Mouse (Mus musculus): ENCODE results near the gene Slbp. TPM values are rescaled to one million over a fixed set of nuclear protein-coding genes. Genes with fewer than 3 reads are reported as not detected.

Slbp gene
- polyA plus RNA-seq, 1 experiment from 2014 or later: 255 TPM

DNA sequence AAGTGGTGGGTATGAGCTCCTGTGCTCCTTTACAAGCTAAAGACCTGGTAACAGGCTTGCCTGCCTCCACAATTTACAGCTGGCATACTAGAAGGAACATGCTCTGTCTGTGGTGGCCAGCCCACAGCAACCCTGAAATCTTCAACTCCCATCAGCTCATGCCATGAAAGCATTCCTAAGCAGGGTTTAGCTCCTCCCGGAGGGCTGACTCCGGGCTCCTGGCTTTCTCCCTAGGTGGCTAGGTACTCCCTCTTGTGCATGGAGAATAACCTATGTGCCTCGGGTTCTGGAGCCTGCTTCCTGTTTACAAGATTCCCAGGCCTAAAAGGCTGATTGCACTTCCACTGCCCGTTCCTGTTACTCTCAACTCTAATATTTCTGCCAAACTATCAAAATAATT lies 13.5 kb downstream of the Slbp start:
- peaks cover 90% of the 10 kb centered on the region for H3K36me3 ChIP-seq
- H3K4me3 ChIP-seq: no peak overlapping the region
- H3K27ac ChIP-seq: no peak overlapping the region
- no peaks in the 10 kb centered on the region for H3K27me3 ChIP-seq (ENCODE audit: insufficient read depth, poor library complexity, severe bottlenecking)
- no peaks in the 10 kb centered on the region for H3K4me1 ChIP-seq (replicated peaks)
- H3K9me3 ChIP-seq: no peaks in the 10 kb centered on the region
- DNase-seq (ENCODE audit: low spot score): no peak
- 78% methylated on average over 4 of the region's 4 CpGs for WGBS

DNA sequence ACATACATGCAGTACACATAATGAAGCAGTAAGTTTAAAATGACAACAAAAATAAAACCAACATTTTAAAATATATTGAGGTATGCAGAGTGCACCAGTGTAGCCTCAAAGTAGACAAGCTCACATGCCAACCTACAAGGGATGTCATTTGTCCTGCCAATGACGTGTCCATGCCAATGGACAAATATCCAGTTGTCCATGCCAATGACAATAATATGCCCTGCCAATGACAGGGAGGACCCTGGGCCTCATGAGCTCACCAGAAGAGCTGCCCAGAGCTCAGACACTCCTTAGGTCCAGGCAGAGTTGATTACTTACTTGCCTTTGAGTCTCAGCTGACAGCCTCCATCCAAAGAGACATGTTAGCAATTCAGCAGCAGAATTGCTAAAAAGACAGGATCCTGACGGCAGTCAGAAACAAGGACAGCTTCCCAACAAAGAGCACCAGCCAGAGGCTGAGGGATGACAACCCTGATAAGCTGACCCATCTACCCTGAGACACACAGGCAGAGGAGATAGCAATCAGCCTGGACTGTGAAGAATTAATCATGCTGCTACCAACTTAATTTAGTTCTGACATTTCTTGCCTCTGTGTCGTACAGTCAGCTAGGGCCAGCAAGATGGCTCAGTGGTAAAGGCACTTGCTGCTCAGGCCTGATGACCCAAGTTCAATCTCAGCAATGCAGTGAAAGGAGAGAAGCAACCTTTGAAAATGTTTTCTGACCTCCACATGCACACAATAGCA lies 14.6 kb downstream of the Slbp start:
- 88% methylated on average over 3 of the region's 3 CpGs for WGBS
- peaks cover 80% of the 10 kb centered on the region for H3K36me3 ChIP-seq
- H3K4me1 ChIP-seq (replicated peaks): no peaks in the 10 kb centered on the region
- no peak for DNase-seq (ENCODE audit: low spot score)
- H3K9me3 ChIP-seq: no peaks in the 10 kb centered on the region
- H3K27me3 ChIP-seq (ENCODE audit: insufficient read depth, poor library complexity, severe bottlenecking): no peaks in the 10 kb centered on the region
- no peak overlapping the region for H3K27ac ChIP-seq
- no peak overlapping the region for H3K4me3 ChIP-seq

DNA sequence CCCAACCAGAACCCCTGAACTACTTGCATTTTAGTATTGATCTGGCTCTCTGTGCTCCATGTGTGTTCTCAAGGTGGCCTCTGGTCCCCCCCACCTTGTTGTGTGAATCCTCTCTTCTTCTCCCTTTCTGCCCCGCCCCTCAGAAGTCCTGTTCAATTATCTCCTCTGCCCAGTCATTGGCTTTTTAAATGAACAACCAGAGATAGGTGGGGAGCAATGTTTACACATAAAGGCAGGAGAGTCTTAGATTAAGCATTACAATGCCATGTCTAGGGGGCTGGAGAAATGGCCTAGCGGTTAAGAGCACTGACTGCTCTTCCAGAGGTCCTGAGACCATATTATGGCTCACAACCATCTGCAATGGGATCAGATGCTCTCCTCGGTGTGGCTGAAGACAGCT lies 17.0 kb downstream of the Slbp start:
- no peak overlapping the region for H3K27ac ChIP-seq
- no peaks in the 10 kb centered on the region for H3K27me3 ChIP-seq (ENCODE audit: insufficient read depth, poor library complexity, severe bottlenecking)
- DNase-seq (ENCODE audit: low spot score): no peak
- H3K9me3 ChIP-seq: no peaks in the 10 kb centered on the region
- peaks cover 5% of the 10 kb centered on the region for H3K4me1 ChIP-seq (replicated peaks)
- no peak overlapping the region for H3K4me3 ChIP-seq
- H3K36me3 ChIP-seq: peaks cover 56% of the 10 kb centered on the region
- 91% methylated on average over 3 of the region's 3 CpGs for WGBS

DNA sequence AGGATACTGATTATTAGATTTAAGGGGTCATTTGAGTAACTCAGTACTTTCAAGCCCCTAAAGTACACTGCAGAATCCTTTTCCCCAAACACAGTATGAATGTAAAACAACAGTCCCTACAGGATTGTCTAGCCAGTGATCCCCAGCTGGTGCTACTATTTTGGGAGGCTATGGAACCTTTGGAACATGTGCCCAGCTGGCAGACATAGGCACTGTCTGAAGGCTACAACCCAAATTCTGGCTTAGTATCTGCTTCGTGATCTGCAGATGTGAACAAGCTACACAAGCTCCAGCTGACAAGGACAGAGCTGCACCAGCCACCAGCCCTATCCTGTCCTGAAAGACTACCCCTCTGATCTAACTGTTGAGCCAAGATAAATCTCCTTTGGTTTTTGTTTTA lies 19.8 kb downstream of the Slbp start:
- WGBS: 92% methylated on average over 1 of the region's 1 CpGs

DNA sequence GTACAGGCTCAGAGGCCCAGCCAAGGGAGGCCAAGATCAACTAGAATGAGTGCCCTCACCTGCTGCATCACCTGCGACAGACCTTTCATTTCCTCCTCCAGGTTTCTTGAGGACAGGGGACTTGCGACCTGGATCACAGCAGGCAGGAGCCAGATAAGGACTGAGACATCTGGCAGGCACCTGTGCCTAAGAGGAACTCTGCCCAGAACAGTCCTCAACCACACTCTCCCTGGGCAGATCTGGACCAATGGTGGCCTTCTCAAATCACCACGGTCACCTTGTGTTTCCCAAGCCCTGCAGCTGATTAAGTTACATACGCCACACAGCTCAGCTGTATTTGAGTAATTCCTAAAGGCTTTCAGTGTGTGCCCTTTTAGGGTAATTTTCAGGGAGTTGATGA lies 21.8 kb downstream of the Slbp start:
- Histone ChIP-seq H3K9me3 (no peaks in the 10 kb centered on the region), H3K4me1 (replicated peaks) (peaks cover 29% of the 10 kb centered on the region), H3K4me3 (peak overlapping the region; percentile 89), H3K27me3 (ENCODE audit: insufficient read depth, poor library complexity, severe bottlenecking) (no peaks in the 10 kb centered on the region), H3K27ac (no peak overlapping the region), H3K36me3 (peaks cover 13% of the 10 kb centered on the region)
- no peak for DNase-seq (ENCODE audit: low spot score)
- WGBS: 72% methylated on average over 4 of the region's 4 CpGs

More for the DNA sequence above, 19.8 kb downstream of the Slbp start:
- DNase-seq (ENCODE audit: low spot score): no peak
- H3K27me3 ChIP-seq (ENCODE audit: insufficient read depth, poor library complexity, severe bottlenecking): no peaks in the 10 kb centered on the region
- H3K36me3 ChIP-seq: peaks cover 32% of the 10 kb centered on the region
- H3K9me3 ChIP-seq: no peaks in the 10 kb centered on the region
- H3K4me3 ChIP-seq: no peak overlapping the region
- peaks cover 27% of the 10 kb centered on the region for H3K4me1 ChIP-seq (replicated peaks)
- H3K27ac ChIP-seq: no peak overlapping the region

DNA sequence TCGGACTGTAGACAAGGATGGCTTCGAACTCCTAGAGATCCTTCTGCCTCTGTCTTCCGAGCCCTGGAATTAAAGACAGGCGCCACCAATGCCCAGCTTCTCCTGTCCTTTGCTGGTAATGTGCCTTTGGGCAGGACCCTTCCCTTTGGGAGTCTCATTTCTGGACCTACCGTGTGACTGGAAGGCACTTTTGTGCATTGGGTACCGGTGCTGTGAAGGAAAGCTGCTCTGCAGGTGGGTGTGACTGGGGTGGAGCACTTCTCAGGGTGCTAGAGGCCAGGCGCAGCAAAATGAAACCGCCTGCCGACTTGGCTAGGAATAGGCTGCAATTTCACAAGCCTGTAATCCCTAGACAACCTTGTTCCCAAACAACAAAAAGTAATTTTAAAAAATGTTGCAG lies 22.3 kb downstream of the Slbp start:
- Histone ChIP-seq H3K4me3 (peak overlapping the region; percentile 89), H3K4me1 (replicated peaks) (peaks cover 29% of the 10 kb centered on the region), H3K27me3 (ENCODE audit: insufficient read depth, poor library complexity, severe bottlenecking) (no peaks in the 10 kb centered on the region), H3K36me3 (peaks cover 7% of the 10 kb centered on the region), H3K9me3 (no peaks in the 10 kb centered on the region), H3K27ac (peak overlapping the region; percentile 94)
- WGBS: 6% methylated on average over 9 of the region's 9 CpGs
- DNase-seq (ENCODE audit: low spot score): no peak

DNA sequence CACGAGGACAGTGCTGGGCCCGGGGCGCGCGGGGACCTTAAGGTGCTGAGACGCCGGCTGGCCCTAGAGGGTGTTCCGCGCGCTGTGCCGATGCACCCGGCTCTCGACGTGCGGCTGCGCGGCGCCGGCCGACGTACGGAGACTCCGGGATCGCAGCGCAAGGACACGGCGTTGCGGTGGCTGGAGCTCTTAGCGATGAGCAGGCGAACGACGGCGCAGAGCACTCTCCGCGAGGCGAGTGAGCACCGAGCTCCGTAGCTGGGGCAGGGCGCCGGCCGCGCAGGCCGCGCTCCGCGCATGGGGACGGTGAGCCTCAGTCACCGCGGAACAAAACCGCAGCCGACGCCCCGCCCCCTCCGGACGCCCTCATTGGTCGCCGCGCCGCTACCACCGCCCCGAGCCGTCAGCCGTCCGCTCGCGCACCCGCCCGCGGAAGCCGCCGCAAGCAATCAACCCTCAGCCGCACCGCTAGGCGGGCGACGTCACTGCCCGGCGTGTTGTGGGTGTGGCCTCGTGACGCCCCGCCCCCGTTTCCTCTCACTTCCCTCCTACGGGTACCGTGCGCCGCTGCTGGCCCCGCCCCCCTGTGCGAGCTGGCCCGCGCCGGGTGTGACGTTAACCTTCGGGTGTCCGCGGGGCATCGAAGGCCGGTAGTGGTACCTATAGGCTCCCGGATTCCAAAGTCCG lies 22.9 kb downstream of the Slbp start, which contains the start of the genes Fam53a and Gm9903:
Fam53a (minus strand) TSS at position 335 of the 687 bp plus-strand sequence.
Gm9903 (plus strand) TSS at position 625 of the 687 bp plus-strand sequence.
- H3K27ac ChIP-seq: peak within 1 kb of the TSS; percentile 94
- H3K9me3 ChIP-seq: no peaks in the 10 kb centered on the region
- H3K27me3 ChIP-seq (ENCODE audit: insufficient read depth, poor library complexity, severe bottlenecking): no peaks in the 10 kb centered on the region
- DNase-seq (ENCODE audit: low spot score): peak; percentile 100
- peaks cover 29% of the 10 kb centered on the region for H3K4me1 ChIP-seq (replicated peaks)
- H3K4me3 ChIP-seq: peak within 1 kb of the TSS; percentile 89
- WGBS: under 1% methylated on average over 99 of the region's 99 CpGs
- H3K36me3 ChIP-seq: peaks cover 1% of the 10 kb centered on the region

DNA sequence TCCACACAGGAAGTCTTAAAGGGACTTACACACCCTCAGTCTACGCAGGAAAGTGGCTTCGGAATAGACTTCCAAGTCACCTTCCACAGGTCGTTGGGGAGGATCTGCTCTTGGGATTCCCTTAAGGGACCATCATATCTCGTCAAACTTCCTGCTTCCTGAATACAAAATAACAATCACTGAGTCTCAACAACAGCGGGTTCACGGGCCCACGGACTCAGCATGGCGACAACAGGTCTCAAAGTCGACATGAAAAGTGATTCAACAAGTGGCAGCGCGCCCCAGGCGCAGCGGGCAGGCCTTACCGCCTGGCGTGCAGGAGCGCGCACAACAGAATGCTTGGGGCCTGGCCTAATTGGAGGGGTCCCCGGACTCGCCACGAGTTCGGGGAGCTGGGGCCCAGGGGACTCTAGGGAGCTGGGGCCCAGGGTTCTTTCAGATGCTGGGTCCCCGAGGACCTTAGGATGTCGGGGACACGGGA lies 23.5 kb downstream of the Slbp start:
- peak overlapping the region; percentile 94 for H3K27ac ChIP-seq
- H3K36me3 ChIP-seq: no peaks in the 10 kb centered on the region
- peak; percentile 66 for DNase-seq (ENCODE audit: low spot score)
- no peaks in the 10 kb centered on the region for H3K27me3 ChIP-seq (ENCODE audit: insufficient read depth, poor library complexity, severe bottlenecking)
- H3K4me1 ChIP-seq (replicated peaks): peaks cover 29% of the 10 kb centered on the region
- H3K9me3 ChIP-seq: no peaks in the 10 kb centered on the region
- peak overlapping the region; percentile 89 for H3K4me3 ChIP-seq
- WGBS: under 1% methylated on average over 24 of the region's 24 CpGs

DNA sequence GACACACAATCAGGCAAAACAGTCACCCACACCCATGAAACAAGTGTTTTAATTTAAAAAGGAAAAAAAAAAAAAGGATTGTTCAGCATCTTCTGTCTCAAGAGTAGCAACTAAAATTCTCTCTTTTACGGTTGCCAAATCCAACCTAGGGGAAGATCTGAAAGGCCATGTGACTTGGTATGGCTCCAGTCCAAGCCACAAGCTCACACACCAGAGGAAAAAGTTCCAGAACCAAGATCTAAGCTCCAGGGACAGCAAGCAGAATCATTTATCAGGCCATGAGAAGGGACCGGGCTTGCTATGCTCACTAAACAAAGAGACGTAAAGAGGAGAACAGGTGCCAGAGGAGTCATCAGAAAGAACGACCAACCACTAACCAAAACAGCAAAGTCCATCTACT lies 24.4 kb downstream of the Slbp start:
- 68% methylated on average over 4 of the region's 4 CpGs for WGBS
- H3K4me3 ChIP-seq: peak overlapping the region; percentile 89
- no peak for DNase-seq (ENCODE audit: low spot score)
- no peaks in the 10 kb centered on the region for H3K27me3 ChIP-seq (ENCODE audit: insufficient read depth, poor library complexity, severe bottlenecking)
- H3K4me1 ChIP-seq (replicated peaks): peaks cover 34% of the 10 kb centered on the region
- no peak overlapping the region for H3K27ac ChIP-seq
- H3K9me3 ChIP-seq: no peaks in the 10 kb centered on the region
- H3K36me3 ChIP-seq: peaks cover 6% of the 10 kb centered on the region; the same call in 1 of the 2 replicates

DNA sequence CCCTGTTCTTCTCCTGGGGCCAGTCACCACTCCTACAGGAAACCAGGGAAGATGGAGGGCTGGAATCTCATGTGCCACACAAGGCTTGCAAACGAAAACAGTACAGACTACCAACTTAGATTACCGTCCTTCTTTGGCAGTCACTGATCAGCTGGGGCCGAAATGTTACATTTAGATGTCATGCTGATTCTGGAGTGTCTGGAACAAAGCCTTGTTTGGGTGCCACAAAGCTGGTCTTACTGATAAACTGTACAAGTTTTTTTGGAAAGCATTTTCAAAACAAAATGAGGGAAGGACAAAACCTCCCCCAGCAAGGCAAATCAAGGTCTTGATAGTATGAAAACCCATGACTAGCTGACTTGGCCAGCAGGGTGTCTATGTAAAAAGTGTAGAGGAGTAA lies 28.6 kb downstream of the Slbp start:
- Histone ChIP-seq H3K4me3 (no peak overlapping the region), H3K9me3 (no peaks in the 10 kb centered on the region), H3K27me3 (ENCODE audit: insufficient read depth, poor library complexity, severe bottlenecking) (no peaks in the 10 kb centered on the region), H3K36me3 (peaks cover 19% of the 10 kb centered on the region), H3K4me1 (replicated peaks) (peaks cover 20% of the 10 kb centered on the region), H3K27ac (no peak overlapping the region)
- 78% methylated on average over 3 of the region's 3 CpGs for WGBS
- no peak for DNase-seq (ENCODE audit: low spot score)

DNA sequence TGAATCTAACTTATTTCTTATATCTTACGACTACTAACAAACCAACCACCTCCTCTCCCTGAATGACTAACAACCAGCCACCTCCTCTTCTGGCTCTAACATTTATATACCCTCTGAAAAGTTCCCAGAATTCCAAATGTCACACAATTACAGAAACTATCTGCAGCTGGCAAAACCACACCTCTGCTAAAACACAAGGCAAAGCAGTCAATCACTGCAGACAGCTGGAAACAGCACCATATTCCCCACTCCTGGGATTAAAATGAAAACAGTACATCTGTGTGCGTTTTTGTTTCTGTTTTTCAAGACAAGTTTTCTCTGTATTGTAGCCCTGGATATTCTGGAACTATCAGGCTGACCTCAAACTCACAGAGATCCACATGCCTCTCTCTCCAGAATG lies 29.7 kb downstream of the Slbp start:
- DNase-seq (ENCODE audit: low spot score): no peak
- peaks cover 19% of the 10 kb centered on the region for H3K36me3 ChIP-seq

DNA sequence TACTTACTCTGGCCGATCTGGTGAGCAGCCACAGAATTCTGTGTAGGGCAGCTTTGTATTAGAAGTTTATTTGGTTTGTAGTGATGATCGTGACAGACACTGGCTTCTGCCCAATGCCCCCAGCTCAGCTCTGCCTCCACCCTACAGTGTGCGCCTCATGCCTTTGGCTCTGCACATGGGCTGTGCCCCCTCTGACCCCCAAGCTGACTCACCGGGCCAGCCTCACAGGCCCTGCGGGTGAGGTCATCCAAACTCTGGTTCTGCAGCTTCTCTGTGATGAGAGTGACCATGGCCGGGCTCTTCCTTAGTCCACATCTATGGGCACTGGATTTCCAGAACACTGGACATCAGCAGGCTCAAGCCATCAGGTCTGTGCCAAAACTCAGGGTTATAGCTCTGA lies 38.0 kb downstream of the Slbp start:
- H3K27ac ChIP-seq: no peak overlapping the region
- 92% methylated on average over 6 of the region's 6 CpGs for WGBS
- H3K36me3 ChIP-seq: peaks cover 54% of the 10 kb centered on the region
- no peak for DNase-seq (ENCODE audit: low spot score)
- H3K9me3 ChIP-seq: no peaks in the 10 kb centered on the region
- H3K4me3 ChIP-seq: no peak overlapping the region
- no peaks in the 10 kb centered on the region for H3K4me1 ChIP-seq (replicated peaks)
- no peaks in the 10 kb centered on the region for H3K27me3 ChIP-seq (ENCODE audit: insufficient read depth, poor library complexity, severe bottlenecking)

More for the DNA sequence above, 29.7 kb downstream of the Slbp start:
- 94% methylated on average over 2 of the region's 2 CpGs for WGBS
- Histone ChIP-seq H3K9me3 (no peaks in the 10 kb centered on the region), H3K4me1 (replicated peaks) (peaks cover 9% of the 10 kb centered on the region), H3K27ac (no peak overlapping the region), H3K27me3 (ENCODE audit: insufficient read depth, poor library complexity, severe bottlenecking) (no peaks in the 10 kb centered on the region), H3K4me3 (no peak overlapping the region)

DNA sequence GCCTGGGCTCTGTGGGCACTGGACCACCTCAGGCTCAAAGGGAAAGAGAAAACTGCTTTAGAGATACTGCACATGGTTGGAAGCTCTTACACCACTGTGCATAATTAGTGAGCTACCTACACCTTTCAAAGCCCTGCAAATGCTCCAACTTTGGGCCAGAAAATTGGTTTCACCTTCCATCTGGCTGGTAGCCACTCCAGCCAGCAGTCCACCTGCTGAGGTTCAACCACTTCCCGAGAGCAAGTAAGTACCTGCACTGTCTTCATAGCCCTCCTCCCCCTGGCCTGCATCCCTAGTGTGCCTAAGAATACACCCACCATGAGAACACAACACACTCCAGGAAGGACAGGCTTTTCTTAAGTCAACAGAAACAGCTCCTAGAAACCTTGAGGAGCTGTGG lies 40.6 kb downstream of the Slbp start:
- peaks cover 75% of the 10 kb centered on the region for H3K36me3 ChIP-seq
- H3K9me3 ChIP-seq: no peaks in the 10 kb centered on the region
- no peaks in the 10 kb centered on the region for H3K27me3 ChIP-seq (ENCODE audit: insufficient read depth, poor library complexity, severe bottlenecking)
- no peak overlapping the region for H3K4me3 ChIP-seq
- 0 out of 2 replicates have a peak, but pooled peaks cover 2% of the 10 kb centered on the region for H3K4me1 ChIP-seq (replicated peaks)
- 97% methylated on average over 1 of the region's 1 CpGs for WGBS
- no peak for DNase-seq (ENCODE audit: low spot score)
- no peak overlapping the region for H3K27ac ChIP-seq
